Mouse (Mus musculus): ENCODE data around the gene Adamts2.

DNA sequence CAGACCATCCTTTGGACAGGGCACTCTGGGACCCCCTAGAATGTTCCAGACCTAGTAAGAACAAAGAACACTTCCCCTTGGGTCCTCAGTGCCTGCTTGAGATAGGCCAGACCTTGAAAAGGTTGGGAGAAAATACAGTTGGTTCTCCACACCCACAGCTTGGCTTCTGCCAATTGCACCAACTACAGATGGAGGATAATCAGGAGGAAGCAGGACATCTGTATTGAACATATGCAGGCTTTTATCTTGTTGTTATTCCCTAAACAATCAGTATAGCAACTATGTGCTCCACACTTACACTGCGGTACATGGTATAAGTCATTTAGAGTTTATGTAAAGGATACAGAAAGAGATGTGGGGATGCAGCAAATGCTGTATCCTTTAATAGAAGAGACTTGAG is 169.1 kb downstream of the Adamts2 start:
- TF ChIP-seq CTCF (IDR thresholded peaks at IDR 0.05; ENCODE audit: low read depth) (no peak), EP300 (IDR thresholded peaks at IDR 0.05; ENCODE audit: low read depth) (no peak)
